8 mouse cellular contexts compared by ENCODE assay signal in the genomic region with DNA sequence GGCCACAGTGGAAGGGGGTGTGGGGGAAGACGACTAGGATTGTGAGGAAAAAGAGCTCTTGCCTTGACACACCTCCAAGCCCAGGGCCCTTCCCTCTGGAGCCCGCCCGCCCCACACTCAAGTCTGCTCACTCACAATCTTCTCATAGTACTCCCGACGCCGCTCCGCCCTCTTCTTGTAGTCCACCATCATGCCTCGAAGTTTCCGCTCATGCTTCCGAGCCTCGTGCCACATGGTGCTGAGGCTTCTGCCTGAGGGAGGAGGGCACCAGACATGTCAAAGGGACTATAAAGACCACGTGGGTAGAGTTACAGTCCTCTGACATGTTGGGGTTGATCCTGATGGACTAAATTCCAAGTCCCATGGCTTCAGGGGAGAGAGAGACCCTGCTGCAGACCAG. TPM values are rescaled to one million over a fixed set of nuclear protein-coding genes. Genes with fewer than 3 reads are reported as not detected.
DNase-seq lines count a peak whose midpoint lies in the region; ATAC-seq lines count a peak whose summit lies in the region.

No protein-coding gene starts in this region.

- peak overlapping the region; percentile 91 for H3K4me3 ChIP-seq in heart, embryonic 13.5 days
- peak overlapping the region; percentile 79 for H3K4me3 ChIP-seq in hindbrain, embryonic 14.5 days (replicated peaks; ENCODE audit: low read length)
- peak overlapping the region; percentile 91; the same call in 1 of the 2 replicates for H3K4me3 ChIP-seq in midbrain, embryonic 14.5 days (replicated peaks; ENCODE audit: low read depth, low read length)

- WGBS in heart, embryonic 13.5 days = 77% methylated on average over 12 of the region's 12 CpGs
- 83% methylated on average over 12 of the region's 12 CpGs for WGBS in hindbrain, embryonic 14.5 days
- WGBS in midbrain, embryonic 14.5 days = 85% methylated on average over 12 of the region's 12 CpGs

- no peaks in the 10 kb centered on the region for H3K27me3 ChIP-seq in heart, embryonic 13.5 days (replicated peaks)
- no peaks in the 10 kb centered on the region for H3K27me3 ChIP-seq in hindbrain, embryonic 14.5 days (ENCODE audit: control insufficient read depth, insufficient read depth, low read length)
- no peaks in the 10 kb centered on the region for H3K27me3 ChIP-seq in midbrain, embryonic 14.5 days (ENCODE audit: control insufficient read depth, insufficient read depth, low read length)

- H3K36me3 ChIP-seq in heart, embryonic 13.5 days = peaks cover 50% of the 10 kb centered on the region
- peaks cover 40% of the 10 kb centered on the region for H3K36me3 ChIP-seq in hindbrain, embryonic 14.5 days (replicated peaks; ENCODE audit: control insufficient read depth, insufficient read depth)
- H3K36me3 ChIP-seq in midbrain, embryonic 14.5 days (ENCODE audit: control insufficient read depth, insufficient read depth, low read length) = peaks cover 41% of the 10 kb centered on the region

- no peak for DNase-seq in heart, adult 11 months
- DNase-seq in NIH3T3 (ENCODE audit: low read depth) = peak; percentile 14
- DNase-seq in hindbrain, embryonic 14.5 days (ENCODE audit: low spot score) = no peak
- no peak for DNase-seq in midbrain, embryonic 14.5 days
- DNase-seq in testis, postnatal 14 days (ENCODE audit: low spot score) = no peak
- no peak for DNase-seq in thymus, postnatal 10 days (ENCODE audit: low spot score in 2 of 2)
- DNase-seq in kidney, adult 9 months = no peak

- H3K4me1 ChIP-seq in heart, embryonic 13.5 days = peaks cover 33% of the 10 kb centered on the region
- peaks cover 27% of the 10 kb centered on the region for H3K4me1 ChIP-seq in hindbrain, embryonic 14.5 days (replicated peaks; ENCODE audit: control insufficient read depth, insufficient read depth, low read length)
- peaks cover 14% of the 10 kb centered on the region for H3K4me1 ChIP-seq in midbrain, embryonic 14.5 days (ENCODE audit: control insufficient read depth, insufficient read depth, low read length)

- no peak overlapping the region for H3K27ac ChIP-seq in heart, embryonic 13.5 days (replicated peaks)
- no peak overlapping the region for H3K27ac ChIP-seq in hindbrain, embryonic 14.5 days
- no peak overlapping the region for H3K27ac ChIP-seq in midbrain, embryonic 14.5 days (replicated peaks; ENCODE audit: low read depth, low read length)

- no peaks in the 10 kb centered on the region for H3K9me3 ChIP-seq in heart, embryonic 13.5 days
- H3K9me3 ChIP-seq in hindbrain, embryonic 14.5 days (ENCODE audit: control insufficient read depth, low read length) = no peaks in the 10 kb centered on the region
- H3K9me3 ChIP-seq in midbrain, embryonic 14.5 days (ENCODE audit: control insufficient read depth, low read length) = no peaks in the 10 kb centered on the region

- no peak for ATAC-seq in heart, embryonic 13.5 days (ENCODE audit: extremely low read depth, insufficient number of reproducible peaks, low FRiP score, low TSS enrichment)
- no peak for ATAC-seq in hindbrain, embryonic 14.5 days (ENCODE audit: low FRiP score)
- ATAC-seq in midbrain, embryonic 14.5 days (ENCODE audit: low FRiP score, low TSS enrichment) = no peak

- H3K9ac ChIP-seq in heart, embryonic 13.5 days = peak overlapping the region; percentile 98
- peak overlapping the region; percentile 94 for H3K9ac ChIP-seq in hindbrain, embryonic 14.5 days
- no peak overlapping the region for H3K9ac ChIP-seq in midbrain, embryonic 14.5 days (replicated peaks; ENCODE audit: low read length)

- H3K4me2 ChIP-seq in heart, embryonic 13.5 days = peak overlapping the region; percentile 84
- peak overlapping the region; percentile 70 for H3K4me2 ChIP-seq in hindbrain, embryonic 14.5 days (replicated peaks)
- peak overlapping the region; percentile 81 for H3K4me2 ChIP-seq in midbrain, embryonic 14.5 days (ENCODE audit: low read length)

RNA-seq across cellular contexts. Expression of a gene that starts 1.2 kb away (rescaled TPM):
- 30.8 and 31.8 TPM in 2 replicates for polyA plus RNA-seq in heart, embryonic 13.5 days (2015; fragmentation: Nextera tagmentation; extraction: Ambion mirVana)
- polyA plus RNA-seq in hindbrain, embryonic 14.5 days (2014; fragmentation: Nextera tagmentation; extraction: Ambion mirVana) = 41.6 and 47.6 TPM in 2 replicates
- polyA plus RNA-seq in midbrain, embryonic 14.5 days (2014; fragmentation: Nextera tagmentation; extraction: Ambion mirVana) = 44.7 and 50.4 TPM in 2 replicates

RNA-seq across cellular contexts. Expression of a gene that starts 25.7 kb away (rescaled TPM):
- polyA plus RNA-seq in heart, embryonic 13.5 days (2015; fragmentation: Nextera tagmentation; extraction: Ambion mirVana) = 114 and 134 TPM in 2 replicates
- 141 and 157 TPM in 2 replicates for polyA plus RNA-seq in hindbrain, embryonic 14.5 days (2014; fragmentation: Nextera tagmentation; extraction: Ambion mirVana)
- polyA plus RNA-seq in midbrain, embryonic 14.5 days (2014; fragmentation: Nextera tagmentation; extraction: Ambion mirVana) = 140 and 154 TPM in 2 replicates

RNA-seq across cellular contexts. Expression of a gene that starts 26.0 kb away (rescaled TPM):
- 0.12 and 0.32 TPM in 2 replicates for polyA plus RNA-seq in heart, embryonic 13.5 days (2015; fragmentation: Nextera tagmentation; extraction: Ambion mirVana)
- polyA plus RNA-seq in hindbrain, embryonic 14.5 days (2014; fragmentation: Nextera tagmentation; extraction: Ambion mirVana) = 0.13 and 0.16 TPM in 2 replicates
- polyA plus RNA-seq in midbrain, embryonic 14.5 days (2014; fragmentation: Nextera tagmentation; extraction: Ambion mirVana) = 0.22 and 0.32 TPM in 2 replicates

RNA-seq across cellular contexts. Expression of a gene that starts 26.2 kb away (rescaled TPM):
- polyA plus RNA-seq in heart, embryonic 13.5 days (2015; fragmentation: Nextera tagmentation; extraction: Ambion mirVana) = 5.6 and 6.2 TPM in 2 replicates
- 5.4 and 7.9 TPM in 2 replicates for polyA plus RNA-seq in hindbrain, embryonic 14.5 days (2014; fragmentation: Nextera tagmentation; extraction: Ambion mirVana)
- polyA plus RNA-seq in midbrain, embryonic 14.5 days (2014; fragmentation: Nextera tagmentation; extraction: Ambion mirVana) = 4.5 and 5.2 TPM in 2 replicates

RNA-seq across cellular contexts. Expression of a gene that starts 40.2 kb away (rescaled TPM):
- 15.0 and 17.2 TPM in 2 replicates for polyA plus RNA-seq in heart, embryonic 13.5 days (2015; fragmentation: Nextera tagmentation; extraction: Ambion mirVana)
- 12.7 and 12.9 TPM in 2 replicates for polyA plus RNA-seq in hindbrain, embryonic 14.5 days (2014; fragmentation: Nextera tagmentation; extraction: Ambion mirVana)
- polyA plus RNA-seq in midbrain, embryonic 14.5 days (2014; fragmentation: Nextera tagmentation; extraction: Ambion mirVana) = 9.5 and 31.7 TPM in 2 replicates
